Mouse (Mus musculus): ENCODE measurements around the gene Foxp1.

DNA sequence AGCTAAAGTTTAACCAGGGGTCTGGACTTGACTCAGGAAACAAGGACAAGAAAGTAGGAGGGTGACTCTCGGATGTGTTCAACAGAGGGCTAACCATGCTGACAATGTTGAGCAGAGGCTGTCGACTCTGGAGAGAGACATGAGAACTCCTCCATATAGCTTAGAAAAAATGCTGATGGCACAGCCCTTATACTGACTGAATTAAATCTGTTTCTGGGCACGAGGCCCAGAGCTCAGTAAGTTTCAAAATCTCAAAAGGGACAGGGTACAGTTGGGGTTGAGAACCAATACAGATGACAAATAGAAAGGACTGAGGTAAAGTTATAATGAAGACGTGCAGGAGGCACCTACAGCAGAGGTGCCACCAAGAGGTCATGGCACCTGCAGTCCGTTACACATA lies 241.9 kb downstream of the Foxp1 start:
- no peak for TF ChIP-seq CTCF (IDR thresholded peaks at IDR 0.05; ENCODE audit: borderline replicate concordance, extremely low read depth, insufficient read depth, insufficient read length)
- TF ChIP-seq POLR2A (IDR thresholded peaks at IDR 0.05; ENCODE audit: borderline replicate concordance, extremely low read depth, insufficient read depth, insufficient read length, poor library complexity, severe bottlenecking): no peak

Measured in brain, embryonic 14.5 days (tissue).